Mouse (Mus musculus): ENCODE results near the gene Sorbs1.

Sorbs1 gene

GRCm38 (mm10) chr19:40414798-40415475, 98.6 kb downstream of the Sorbs1 start:
- no peak for ATAC-seq (ENCODE audit: insufficient number of reproducible peaks, low FRiP score, low TSS enrichment)

GRCm38 (mm10) chr19:40414386-40414785, 99.2 kb downstream of the Sorbs1 start:
- ATAC-seq (ENCODE audit: insufficient number of reproducible peaks, low FRiP score, low TSS enrichment) = no peak

- ATAC-seq (ENCODE audit: insufficient number of reproducible peaks, low FRiP score, low TSS enrichment) = no peak
Observed at GRCm38 (mm10) chr19:40411379-40411813, 102.2 kb downstream of the Sorbs1 start.

- no peak for ATAC-seq (ENCODE audit: insufficient number of reproducible peaks, low FRiP score, low TSS enrichment)
Observed at GRCm38 (mm10) chr19:40410511-40410910, 103.1 kb downstream of the Sorbs1 start.

- ATAC-seq (ENCODE audit: insufficient number of reproducible peaks, low FRiP score, low TSS enrichment) = peak; percentile 46; the same call in 1 of the 2 replicates
Observed at GRCm38 (mm10) chr19:40410109-40410508, 103.5 kb downstream of the Sorbs1 start.

GRCm38 (mm10) chr19:40409500-40410035, 104.0 kb downstream of the Sorbs1 start:
- no peak for ATAC-seq (ENCODE audit: insufficient number of reproducible peaks, low FRiP score, low TSS enrichment)

- ATAC-seq (ENCODE audit: insufficient number of reproducible peaks, low FRiP score, low TSS enrichment) = no peak
Observed at GRCm38 (mm10) chr19:40407186-40407585, 106.4 kb downstream of the Sorbs1 start.

GRCm38 (mm10) chr19:40406661-40407060, 106.9 kb downstream of the Sorbs1 start:
- ATAC-seq (ENCODE audit: insufficient number of reproducible peaks, low FRiP score, low TSS enrichment) = no peak

- no peak for ATAC-seq (ENCODE audit: insufficient number of reproducible peaks, low FRiP score, low TSS enrichment)
Observed at GRCm38 (mm10) chr19:40405808-40406207, 107.8 kb downstream of the Sorbs1 start.

- ATAC-seq (ENCODE audit: insufficient number of reproducible peaks, low FRiP score, low TSS enrichment) = no peak
Observed at GRCm38 (mm10) chr19:40404582-40404981, 109.0 kb downstream of the Sorbs1 start.

GRCm38 (mm10) chr19:40403999-40404398, 109.6 kb downstream of the Sorbs1 start:
- ATAC-seq (ENCODE audit: insufficient number of reproducible peaks, low FRiP score, low TSS enrichment) = no peak

GRCm38 (mm10) chr19:40402155-40402963, 111.2 kb downstream of the Sorbs1 start:
- no peak for ATAC-seq (ENCODE audit: insufficient number of reproducible peaks, low FRiP score, low TSS enrichment)

GRCm38 (mm10) chr19:40401213-40401612, 112.4 kb downstream of the Sorbs1 start:
- no peak for ATAC-seq (ENCODE audit: insufficient number of reproducible peaks, low FRiP score, low TSS enrichment)

- ATAC-seq (ENCODE audit: insufficient number of reproducible peaks, low FRiP score, low TSS enrichment) = no peak
Observed at GRCm38 (mm10) chr19:40400426-40401030, 113.1 kb downstream of the Sorbs1 start.

- peak; percentile 33; the same call in 1 of the 2 replicates for ATAC-seq (ENCODE audit: insufficient number of reproducible peaks, low FRiP score, low TSS enrichment)
Observed at GRCm38 (mm10) chr19:40395757-40396661, 117.6 kb downstream of the Sorbs1 start.

- no peak for ATAC-seq (ENCODE audit: insufficient number of reproducible peaks, low FRiP score, low TSS enrichment)
Observed at GRCm38 (mm10) chr19:40395321-40395695, 118.3 kb downstream of the Sorbs1 start.

GRCm38 (mm10) chr19:40394555-40395320, 118.8 kb downstream of the Sorbs1 start:
- ATAC-seq (ENCODE audit: insufficient number of reproducible peaks, low FRiP score, low TSS enrichment) = no peak

- no peak for ATAC-seq (ENCODE audit: insufficient number of reproducible peaks, low FRiP score, low TSS enrichment)
Observed at GRCm38 (mm10) chr19:40392795-40393392, 120.7 kb downstream of the Sorbs1 start.

- peak; percentile 46; the same call in 1 of the 2 replicates for ATAC-seq (ENCODE audit: insufficient number of reproducible peaks, low FRiP score, low TSS enrichment)
Observed at GRCm38 (mm10) chr19:40391469-40391868, 122.1 kb downstream of the Sorbs1 start.
